Mouse (Mus musculus) lung, postnatal 0 days (tissue): Measurements from ENCODE around the gene Ccdc57. TPM values are rescaled to one million over a fixed set of nuclear protein-coding genes. Genes with fewer than 3 reads are reported as not detected.
A peak's percentile ranks its signal among the peaks of the same experiment; 100 is the strongest.

Source experiments
- ATAC-seq: fragments of 200-750 bp; cut with Nextera tagmentation; 2 replicates; pipeline ENCODE4 v1.8.0; 2017; ENCODE audit warnings: moderate library complexity
- DNase-seq: peaks from one replicate; pipeline ENCODE4 v3.0.0-alpha.2; 2016; ENCODE audit warnings: low spot score
- H3K27ac ChIP-seq: fragments of 300-500 bp; sonication (generic); 2 replicates; pipeline ENCODE4 v1.5.1; 2014; ENCODE audit warnings: antibody characterized with exemption, mild to moderate bottlenecking, low read length, mixed read lengths
- H3K27me3 ChIP-seq: fragments of 300-500 bp; sonication (generic); replicated peaks from 2 replicates; pipeline ENCODE4 v1.6.1; 2014; ENCODE audit warnings: low read length, mixed read lengths; ENCODE audit not compliant: insufficient read depth
- H3K36me3 ChIP-seq: fragments of 300-500 bp; sonication (generic); 2 replicates; pipeline ENCODE4 v1.6.1; 2014; ENCODE audit warnings: low read length, mixed read lengths; ENCODE audit not compliant: insufficient read depth
- H3K4me1 ChIP-seq: fragments of 300-500 bp; sonication (generic); 2 replicates; pipeline ENCODE4 v1.6.1; 2014; ENCODE audit warnings: antibody characterized with exemption, low read depth, low read length, mixed read lengths; ENCODE audit not compliant: insufficient read depth
- H3K4me2 ChIP-seq: fragments of 300-500 bp; sonication (generic); replicated peaks from 2 replicates; pipeline ENCODE4 v1.6.1; 2014; ENCODE audit warnings: low read depth, mild to moderate bottlenecking, low read length, moderate library complexity, mixed read lengths
- H3K4me3 ChIP-seq: fragments of 300-500 bp; sonication (generic); 2 replicates; pipeline ENCODE4 v1.5.1; 2014; ENCODE audit warnings: low read depth, low read length
- H3K9ac ChIP-seq: fragments of 300-500 bp; sonication (generic); replicated peaks from 2 replicates; pipeline ENCODE4 v1.6.1; 2014; ENCODE audit warnings: low read depth, mild to moderate bottlenecking
- H3K9me3 ChIP-seq: fragments of 300-500 bp; sonication (generic); 2 replicates; pipeline ENCODE4 v1.6.1; 2016; ENCODE audit warnings: low read length, mixed read lengths
- CTCF ChIP-seq: IDR thresholded peaks from 2 replicates; pipeline ENCODE4 v1.5.1; 2016; ENCODE audit warnings: antibody characterized with exemption, mild to moderate bottlenecking
- EP300 ChIP-seq: IDR thresholded peaks from 2 replicates; pipeline ENCODE4 v1.6.1; 2016; ENCODE audit warnings: antibody characterized with exemption, mild to moderate bottlenecking, control low read depth
- WGBS: fragments of 180-500 bp; shearing (Covaris S2); extraction: QIAGEN DNeasy Blood & Tissue Kit; methylation state at CpG from one replicate; pipeline ENCODE4 v1.1.7; 2014; 5-methylcytosine and 5-hydroxymethylcytosine counted together
- polyA plus RNA-seq: library from polyadenylated mRNA; unstranded; fragments of >200 nt; fragmentation: Nextera tagmentation; extraction: Ambion mirVana; gene quantifications from 2 replicates; pipeline ENCODE4 v1.2.1, GENCODE M21; 2015

The Ccdc57 gene
- 3.4 and 3.7 TPM in 2 replicates for polyA plus RNA-seq

- Histone ChIP-seq H3K9me3 (no peaks in the 10 kb centered on the region), H3K4me2 (peak within 1 kb of the TSS; percentile 72), H3K36me3 (no peaks in the 10 kb centered on the region), H3K27me3 (no peaks in the 10 kb centered on the region), H3K9ac (peak within 1 kb of the TSS; percentile 41; the same call in 1 of the 2 replicates), H3K4me1 (peaks cover 8% of the 10 kb centered on the region; the same call in 1 of the 2 replicates), H3K27ac (no peak within 1 kb of the TSS), H3K4me3 (peak within 1 kb of the TSS; percentile 74)
- DNase-seq, result peak; percentile 90
- peak; percentile 97 for ATAC-seq
- 13% methylated on average over 38 of the region's 44 CpGs for WGBS
- TF ChIP-seq CTCF (no peak), EP300 (no peak)
Measured at GRCm38 (mm10) chr11:120932564-120933398, at the start of gene Ccdc57. TSS of gene Ccdc57 (minus strand) at chr11:120932872.

GRCm38 (mm10) chr11:120982459-120982858 is 49.8 kb upstream of the Ccdc57 start:
- H3K9ac ChIP-seq, result no peak overlapping the region
- H3K4me2 ChIP-seq, result no peak overlapping the region
- H3K9me3 ChIP-seq, result no peaks in the 10 kb centered on the region
- no peaks in the 10 kb centered on the region for H3K27me3 ChIP-seq
- no peak overlapping the region for H3K27ac ChIP-seq
- DNase-seq, result no peak
- ATAC-seq, result no peak
- peaks cover 33% of the 10 kb centered on the region for H3K36me3 ChIP-seq
- peaks cover 5% of the 10 kb centered on the region; the same call in 1 of the 2 replicates for H3K4me1 ChIP-seq
- no peak for TF ChIP-seq EP300
- TF ChIP-seq CTCF, result no peak
- no peak overlapping the region for H3K4me3 ChIP-seq

- H3K4me1 ChIP-seq, result peaks cover 5% of the 10 kb centered on the region; the same call in 1 of the 2 replicates
- 77% methylated on average over 4 of the region's 4 CpGs for WGBS
- DNase-seq, result no peak
- H3K27me3 ChIP-seq, result no peaks in the 10 kb centered on the region
- no peak for ATAC-seq
- H3K4me3 ChIP-seq, result no peak overlapping the region
- H3K27ac ChIP-seq, result no peak overlapping the region
- no peak overlapping the region for H3K9ac ChIP-seq
- peaks cover 33% of the 10 kb centered on the region for H3K36me3 ChIP-seq
- no peak for TF ChIP-seq CTCF
- TF ChIP-seq EP300, result no peak
- H3K4me2 ChIP-seq, result no peak overlapping the region
- H3K9me3 ChIP-seq, result no peaks in the 10 kb centered on the region
Measured at GRCm38 (mm10) chr11:120981661-120982060, 49.0 kb upstream of the Ccdc57 start.

GRCm38 (mm10) chr11:120980427-120981035 is 47.9 kb upstream of the Ccdc57 start:
- DNase-seq, result peak; percentile 47
- TF ChIP-seq CTCF (no peak), EP300 (no peak)
- H3K36me3 ChIP-seq, result peaks cover 35% of the 10 kb centered on the region
- H3K4me2 ChIP-seq, result no peak overlapping the region
- H3K27me3 ChIP-seq, result no peaks in the 10 kb centered on the region
- no peak overlapping the region for H3K27ac ChIP-seq
- WGBS, result 43% methylated on average over 9 of the region's 9 CpGs
- ATAC-seq, result peak; percentile 80
- no peak overlapping the region for H3K4me3 ChIP-seq
- no peaks in the 10 kb centered on the region for H3K9me3 ChIP-seq
- H3K9ac ChIP-seq, result no peak overlapping the region
- peaks cover 5% of the 10 kb centered on the region; the same call in 1 of the 2 replicates for H3K4me1 ChIP-seq

- TF ChIP-seq EP300 (no peak), CTCF (no peak)
- H3K4me3 ChIP-seq, result no peak overlapping the region
- no peaks in the 10 kb centered on the region for H3K27me3 ChIP-seq
- H3K9ac ChIP-seq, result no peak overlapping the region
- no peak for ATAC-seq
- no peak overlapping the region for H3K4me2 ChIP-seq
- DNase-seq, result no peak
- H3K9me3 ChIP-seq, result no peaks in the 10 kb centered on the region
- H3K4me1 ChIP-seq, result peaks cover 5% of the 10 kb centered on the region; the same call in 1 of the 2 replicates
- peaks cover 41% of the 10 kb centered on the region for H3K36me3 ChIP-seq
- 51% methylated on average over 8 of the region's 8 CpGs for WGBS
- H3K27ac ChIP-seq, result no peak overlapping the region
Measured at GRCm38 (mm10) chr11:120979711-120980426, 47.2 kb upstream of the Ccdc57 start.

- ATAC-seq, result no peak
- DNase-seq, result no peak
- Histone ChIP-seq H3K4me3 (no peak overlapping the region), H3K36me3 (peaks cover 45% of the 10 kb centered on the region), H3K27ac (no peak overlapping the region), H3K27me3 (no peaks in the 10 kb centered on the region), H3K9me3 (no peaks in the 10 kb centered on the region), H3K9ac (no peak overlapping the region), H3K4me1 (no peaks in the 10 kb centered on the region), H3K4me2 (no peak overlapping the region)
- WGBS, result 72% methylated on average over 6 of the region's 6 CpGs
- no peak for TF ChIP-seq CTCF
- no peak for TF ChIP-seq EP300
Measured at GRCm38 (mm10) chr11:120973318-120973717, 40.6 kb upstream of the Ccdc57 start.
